Mouse (Mus musculus): Measurements from ENCODE around the gene Rbfox1. TPM values are rescaled to one million over a fixed set of nuclear protein-coding genes. Genes with fewer than 3 reads are reported as not detected.

The Rbfox1 gene
- total and polyA plus RNA-seq, 2 experiments = 0.09 TPM; not detected in 1

DNA sequence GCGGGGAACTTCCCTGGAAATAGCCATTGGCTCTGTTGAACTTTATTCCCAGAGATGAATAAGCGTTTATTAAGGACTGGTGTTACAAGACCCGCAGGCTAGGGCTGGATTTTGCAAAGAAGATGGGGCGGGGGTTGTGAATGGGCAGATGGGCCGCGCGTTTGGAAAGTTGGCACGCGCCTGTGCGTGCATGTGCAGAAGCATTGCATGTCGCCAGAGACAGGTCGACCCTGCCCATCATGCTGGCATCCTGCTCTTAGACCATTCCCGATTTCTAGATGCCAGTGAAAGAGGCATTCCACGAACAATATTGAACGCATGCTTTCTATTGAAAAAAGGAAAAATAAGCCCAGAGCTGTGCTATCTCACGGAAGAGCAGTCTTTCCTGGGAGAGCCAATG is 464.2 kb downstream of the Rbfox1 start:
- WGBS = 35% methylated on average over 16 of the region's 16 CpGs
- H3K79me2 ChIP-seq (ENCODE audit: control insufficient read depth, insufficient read depth, low read length) = no peaks in the 10 kb centered on the region
- no peaks in the 10 kb centered on the region for H3K36me3 ChIP-seq (ENCODE audit: control insufficient read depth, insufficient read depth, low read length)

GRCm38 (mm10) chr16:6350256-6350655 is 465.1 kb downstream of the Rbfox1 start:
- Histone ChIP-seq H3K79me2 (ENCODE audit: control insufficient read depth, insufficient read depth, low read length) (no peaks in the 10 kb centered on the region), H3K4me1 (ENCODE audit: control insufficient read depth, insufficient read depth, low read length) (no peaks in the 10 kb centered on the region; the same call in 1 of the 2 replicates), H3K4me3 (ENCODE audit: insufficient read depth, low read depth, low read length) (no peak overlapping the region), H3K36me3 (ENCODE audit: control insufficient read depth, insufficient read depth, low read length) (no peaks in the 10 kb centered on the region), H3K27ac (replicated peaks; ENCODE audit: insufficient read depth, low read depth, low read length) (no peak overlapping the region), H3K9ac (ENCODE audit: low read depth, low read length) (no peak overlapping the region), H3K27me3 (ENCODE audit: control insufficient read depth, insufficient read depth, low read length) (peaks cover 15% of the 10 kb centered on the region)
- no peak for DNase-seq (ENCODE audit: extremely low read depth, low read depth, low spot score)
- TF ChIP-seq POLR2A (IDR thresholded peaks at IDR 0.05; ENCODE audit: extremely low read depth, insufficient read depth, low read length) = no peak
- TF ChIP-seq CTCF (IDR thresholded peaks at IDR 0.05; ENCODE audit: low read depth, low read length) = no peak
- WGBS = 81% methylated on average over 11 of the region's 11 CpGs

More for the DNA sequence above, 464.2 kb downstream of the Rbfox1 start:
- Histone ChIP-seq H3K4me1 (ENCODE audit: control insufficient read depth, insufficient read depth, low read length) (no peaks in the 10 kb centered on the region; the same call in 1 of the 2 replicates), H3K27ac (replicated peaks; ENCODE audit: insufficient read depth, low read depth, low read length) (no peak overlapping the region), H3K4me3 (ENCODE audit: insufficient read depth, low read depth, low read length) (no peak overlapping the region), H3K9ac (ENCODE audit: low read depth, low read length) (no peak overlapping the region), H3K27me3 (ENCODE audit: control insufficient read depth, insufficient read depth, low read length) (peaks cover 15% of the 10 kb centered on the region)
- DNase-seq (ENCODE audit: extremely low read depth, low read depth, low spot score) = no peak
- no peak for TF ChIP-seq POLR2A (IDR thresholded peaks at IDR 0.05; ENCODE audit: extremely low read depth, insufficient read depth, low read length)
- no peak for TF ChIP-seq CTCF (IDR thresholded peaks at IDR 0.05; ENCODE audit: low read depth, low read length)

DNA sequence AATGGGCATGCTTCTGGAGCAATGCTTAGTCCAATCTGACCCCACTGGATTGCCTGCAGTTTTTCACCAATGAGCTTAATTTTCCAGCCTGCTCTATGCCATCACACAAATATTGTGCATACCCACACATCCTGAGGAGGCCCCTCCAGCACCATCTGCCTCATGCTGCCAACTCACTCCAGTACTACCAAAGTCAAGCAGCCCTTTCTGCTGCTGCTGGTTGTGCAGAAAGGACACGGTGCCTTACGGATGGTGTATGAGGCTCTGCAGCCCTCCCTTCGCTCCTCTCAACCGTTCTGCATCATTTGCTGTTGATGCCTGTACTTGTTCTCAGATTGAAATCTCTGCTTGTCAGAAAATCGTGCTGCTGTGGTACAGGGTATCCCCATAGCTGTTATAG is 468.0 kb downstream of the Rbfox1 start:
- Histone ChIP-seq H3K4me1 (ENCODE audit: control insufficient read depth, insufficient read depth, low read length) (no peaks in the 10 kb centered on the region; the same call in 1 of the 2 replicates), H3K27ac (replicated peaks; ENCODE audit: insufficient read depth, low read depth, low read length) (no peak overlapping the region), H3K9ac (ENCODE audit: low read depth, low read length) (no peak overlapping the region), H3K27me3 (ENCODE audit: control insufficient read depth, insufficient read depth, low read length) (peaks cover 13% of the 10 kb centered on the region), H3K4me3 (ENCODE audit: insufficient read depth, low read depth, low read length) (no peak overlapping the region), H3K36me3 (ENCODE audit: control insufficient read depth, insufficient read depth, low read length) (no peaks in the 10 kb centered on the region), H3K79me2 (ENCODE audit: control insufficient read depth, insufficient read depth, low read length) (no peaks in the 10 kb centered on the region)
- DNase-seq (ENCODE audit: extremely low read depth, low read depth, low spot score) = no peak
- TF ChIP-seq CTCF (IDR thresholded peaks at IDR 0.05; ENCODE audit: low read depth, low read length) (no peak), POLR2A (IDR thresholded peaks at IDR 0.05; ENCODE audit: extremely low read depth, insufficient read depth, low read length) (no peak)
- WGBS = 83% methylated on average over 5 of the region's 5 CpGs

GRCm38 (mm10) chr16:6356931-6357330 is 471.8 kb downstream of the Rbfox1 start:
- H3K4me1 ChIP-seq (ENCODE audit: control insufficient read depth, insufficient read depth, low read length) = no peaks in the 10 kb centered on the region
- DNase-seq (ENCODE audit: extremely low read depth, low read depth, low spot score) = no peak

GRCm38 (mm10) chr16:6365793-6366192 is 480.6 kb downstream of the Rbfox1 start:
- H3K27ac ChIP-seq (replicated peaks; ENCODE audit: insufficient read depth, low read depth, low read length) = no peak overlapping the region
- DNase-seq (ENCODE audit: extremely low read depth, low read depth, low spot score) = peak; percentile 88
- no peak overlapping the region for H3K4me3 ChIP-seq (ENCODE audit: insufficient read depth, low read depth, low read length)
- no peaks in the 10 kb centered on the region; the same call in 1 of the 2 replicates for H3K27me3 ChIP-seq (ENCODE audit: control insufficient read depth, insufficient read depth, low read length)
- no peaks in the 10 kb centered on the region for H3K79me2 ChIP-seq (ENCODE audit: control insufficient read depth, insufficient read depth, low read length)
- no peak for TF ChIP-seq POLR2A (IDR thresholded peaks at IDR 0.05; ENCODE audit: extremely low read depth, insufficient read depth, low read length)
- TF ChIP-seq CTCF (IDR thresholded peaks at IDR 0.05; ENCODE audit: low read depth, low read length) = no peak
- peaks cover 12% of the 10 kb centered on the region for H3K4me1 ChIP-seq (ENCODE audit: control insufficient read depth, insufficient read depth, low read length)
- H3K9ac ChIP-seq (ENCODE audit: low read depth, low read length) = no peak overlapping the region
- no peaks in the 10 kb centered on the region for H3K36me3 ChIP-seq (ENCODE audit: control insufficient read depth, insufficient read depth, low read length)
- 34% methylated on average over 2 of the region's 2 CpGs for WGBS

More at GRCm38 (mm10) chr16:6356931-6357330, 471.8 kb downstream of the Rbfox1 start:
- Histone ChIP-seq H3K4me3 (ENCODE audit: insufficient read depth, low read depth, low read length) (no peak overlapping the region), H3K79me2 (ENCODE audit: control insufficient read depth, insufficient read depth, low read length) (no peaks in the 10 kb centered on the region), H3K27ac (replicated peaks; ENCODE audit: insufficient read depth, low read depth, low read length) (no peak overlapping the region), H3K27me3 (ENCODE audit: control insufficient read depth, insufficient read depth, low read length) (no peaks in the 10 kb centered on the region), H3K36me3 (ENCODE audit: control insufficient read depth, insufficient read depth, low read length) (no peaks in the 10 kb centered on the region), H3K9ac (ENCODE audit: low read depth, low read length) (no peak overlapping the region)
- WGBS = 75% methylated on average over 3 of the region's 3 CpGs
- TF ChIP-seq CTCF (IDR thresholded peaks at IDR 0.05; ENCODE audit: low read depth, low read length) (no peak), POLR2A (IDR thresholded peaks at IDR 0.05; ENCODE audit: extremely low read depth, insufficient read depth, low read length) (no peak)

DNA sequence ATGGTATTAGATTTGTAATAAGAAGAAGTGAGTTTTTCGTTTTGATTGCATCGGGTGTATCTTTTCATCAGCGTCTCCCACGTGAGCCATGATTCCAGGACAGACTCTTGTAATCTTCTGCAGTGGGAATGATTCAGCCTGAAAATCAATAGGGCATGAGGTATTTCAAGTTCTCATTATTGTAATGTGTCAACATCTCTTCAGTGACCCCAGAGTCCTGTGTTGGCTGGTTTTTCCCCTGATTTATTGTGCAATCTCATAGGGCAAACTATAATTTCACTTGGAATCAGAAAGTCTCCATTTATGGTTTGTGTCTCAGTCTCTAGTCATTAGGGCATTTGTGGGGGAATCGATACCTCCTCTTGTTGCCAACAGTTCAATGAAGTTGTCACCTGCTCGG is 481.5 kb downstream of the Rbfox1 start:
- DNase-seq (ENCODE audit: extremely low read depth, low read depth, low spot score) = peak; percentile 99
- H3K27ac ChIP-seq (replicated peaks; ENCODE audit: insufficient read depth, low read depth, low read length) = no peak overlapping the region
- no peak overlapping the region for H3K9ac ChIP-seq (ENCODE audit: low read depth, low read length)
- no peaks in the 10 kb centered on the region; the same call in 1 of the 2 replicates for H3K27me3 ChIP-seq (ENCODE audit: control insufficient read depth, insufficient read depth, low read length)
- H3K36me3 ChIP-seq (ENCODE audit: control insufficient read depth, insufficient read depth, low read length) = no peaks in the 10 kb centered on the region
- H3K79me2 ChIP-seq (ENCODE audit: control insufficient read depth, insufficient read depth, low read length) = no peaks in the 10 kb centered on the region
- H3K4me3 ChIP-seq (ENCODE audit: insufficient read depth, low read depth, low read length) = no peak overlapping the region
- H3K4me1 ChIP-seq (ENCODE audit: control insufficient read depth, insufficient read depth, low read length) = peaks cover 12% of the 10 kb centered on the region
- 24% methylated on average over 6 of the region's 6 CpGs for WGBS
- no peak for TF ChIP-seq POLR2A (IDR thresholded peaks at IDR 0.05; ENCODE audit: extremely low read depth, insufficient read depth, low read length)
- TF ChIP-seq CTCF (IDR thresholded peaks at IDR 0.05; ENCODE audit: low read depth, low read length) = no peak
